In genomic region chr1:74771845-74771930, GRCm38 (mm10) we compare ENCODE assay signal across 9 mouse cellular contexts. TPM values are rescaled to one million over a fixed set of nuclear protein-coding genes. Genes with fewer than 3 reads are reported as not detected.
DNase-seq lines count a peak whose midpoint lies in the region; ATAC-seq lines count a peak whose summit lies in the region.
"Had no signal": no experiment of that assay in that cellular context is flagged by ENCODE, and none has a peak within 500 bp of the region (broad histone marks: within the 10 kb centered on the region; RNA-seq: fewer than 3 reads in every experiment).

Gene Wnt6, plus strand, starts transcription at chr1:74771892.

- WGBS in heart, embryonic 16.5 days = no CpG with 5 or more reads among the region's 8 CpGs
- WGBS in hindbrain, embryonic 14.5 days = 0% methylated on average over 3 of the region's 8 CpGs
- WGBS in midbrain, embryonic 13.5 days = 5% methylated on average over 8 of the region's 8 CpGs

- no peak for DNase-seq in heart, adult 18-20 months
- no peak for DNase-seq in hindbrain, embryonic 14.5 days (ENCODE audit: low spot score)
- no peak for DNase-seq in adrenal gland, adult 8-10 months
- DNase-seq in ovary, postnatal 36 days (ENCODE audit: low spot score) = no peak
- no peak for DNase-seq in ovary, adult 18-20 months (ENCODE audit: low spot score)

- H3K4me3 ChIP-seq in heart, embryonic 16.5 days (ENCODE audit: low read length) = peak within 1 kb of the TSS; percentile 59
- peak within 1 kb of the TSS; percentile 52 for H3K4me3 ChIP-seq in brown adipose tissue, adult 24 weeks (ENCODE audit: insufficient read depth, low read depth, low read length)
- H3K4me3 ChIP-seq in hindbrain, embryonic 14.5 days (replicated peaks; ENCODE audit: low read length) = peak within 1 kb of the TSS; percentile 42
- H3K4me3 ChIP-seq in midbrain, embryonic 13.5 days (replicated peaks) = peak within 1 kb of the TSS; percentile 47

- H3K36me3 ChIP-seq in heart, embryonic 16.5 days (ENCODE audit: control insufficient read depth, insufficient read depth) = no peaks in the 10 kb centered on the region
- H3K36me3 ChIP-seq in hindbrain, embryonic 14.5 days (replicated peaks; ENCODE audit: control insufficient read depth, insufficient read depth) = no peaks in the 10 kb centered on the region
- no peaks in the 10 kb centered on the region for H3K36me3 ChIP-seq in midbrain, embryonic 13.5 days
- H3K36me3 ChIP-seq: G1E had no signal

- ATAC-seq in heart, embryonic 16.5 days (replicated peaks; ENCODE audit: extremely low read depth, insufficient read depth, low FRiP score) = no peak
- ATAC-seq in hindbrain, embryonic 14.5 days (ENCODE audit: low FRiP score) = no peak
- ATAC-seq in midbrain, embryonic 13.5 days = no peak

- H3K9me3 ChIP-seq in heart, embryonic 16.5 days (replicated peaks; ENCODE audit: control insufficient read depth, low read length) = no peaks in the 10 kb centered on the region
- no peaks in the 10 kb centered on the region for H3K9me3 ChIP-seq in hindbrain, embryonic 14.5 days (ENCODE audit: control insufficient read depth, low read length)
- H3K9me3 ChIP-seq in midbrain, embryonic 13.5 days = no peaks in the 10 kb centered on the region

- H3K4me1 ChIP-seq in heart, embryonic 16.5 days (ENCODE audit: control insufficient read depth, insufficient read depth, low read length) = peaks cover 21% of the 10 kb centered on the region
- no peaks in the 10 kb centered on the region; the same call in 1 of the 2 replicates for H3K4me1 ChIP-seq in brown adipose tissue, adult 24 weeks (ENCODE audit: control insufficient read depth, insufficient read depth, insufficient read length, low read length)
- peaks cover 15% of the 10 kb centered on the region; the same call in 1 of the 2 replicates for H3K4me1 ChIP-seq in hindbrain, embryonic 14.5 days (replicated peaks; ENCODE audit: control insufficient read depth, insufficient read depth, low read length)
- H3K4me1 ChIP-seq in midbrain, embryonic 13.5 days (replicated peaks) = peaks cover 35% of the 10 kb centered on the region

- H3K9ac ChIP-seq in heart, embryonic 16.5 days (ENCODE audit: low read length) = peak within 1 kb of the TSS; percentile 28
- peak within 1 kb of the TSS; percentile 44 for H3K9ac ChIP-seq in hindbrain, embryonic 14.5 days
- peak within 1 kb of the TSS; percentile 56 for H3K9ac ChIP-seq in midbrain, embryonic 13.5 days (replicated peaks)

- H3K4me2 ChIP-seq in heart, embryonic 16.5 days (ENCODE audit: low read depth, low read length) = peak within 1 kb of the TSS; percentile 91
- H3K4me2 ChIP-seq in hindbrain, embryonic 14.5 days (replicated peaks) = peak within 1 kb of the TSS; percentile 75
- peak within 1 kb of the TSS; percentile 83 for H3K4me2 ChIP-seq in midbrain, embryonic 13.5 days (replicated peaks)

- H3K27me3 ChIP-seq in heart, embryonic 16.5 days (ENCODE audit: control insufficient read depth, insufficient read depth, low read length) = peaks cover 79% of the 10 kb centered on the region
- H3K27me3 ChIP-seq in hindbrain, embryonic 14.5 days (ENCODE audit: control insufficient read depth, insufficient read depth, low read length) = peaks cover 97% of the 10 kb centered on the region
- H3K27me3 ChIP-seq in midbrain, embryonic 13.5 days = peaks cover 93% of the 10 kb centered on the region

- H3K27ac ChIP-seq in heart, embryonic 16.5 days (ENCODE audit: low read length) = no peak within 1 kb of the TSS
- no peak within 1 kb of the TSS for H3K27ac ChIP-seq in brown adipose tissue, adult 24 weeks (replicated peaks; ENCODE audit: low read depth, low read length)
- no peak within 1 kb of the TSS for H3K27ac ChIP-seq in hindbrain, embryonic 14.5 days
- no peak within 1 kb of the TSS for H3K27ac ChIP-seq in midbrain, embryonic 13.5 days

RNA-seq across cellular contexts. Expression of gene Wnt6, which starts in this region (rescaled TPM):
- polyA plus RNA-seq in heart, embryonic 16.5 days (2015; fragmentation: Nextera tagmentation; extraction: Ambion mirVana) = 0.36 and 0.71 TPM in 2 replicates
- under 1 TPM; 0.18 to 0.30 TPM for total RNA-seq in heart, adult 18-20 months (2021)
- polyA plus RNA-seq in brown adipose tissue, adult 24 weeks (2012; ENCODE audit: insufficient read depth, insufficient read length, missing spikeins) = not detected in 2 replicates
- polyA plus RNA-seq in hindbrain, embryonic 14.5 days (2014; fragmentation: Nextera tagmentation; extraction: Ambion mirVana) = 4.4 TPM in 2 replicates
- 2.4 and 2.5 TPM in 2 replicates for polyA plus RNA-seq in midbrain, embryonic 13.5 days (2015; fragmentation: Nextera tagmentation; extraction: Ambion mirVana)
- 1 to 10 TPM; 3.9 to 6.6 (median 5.7) TPM for total RNA-seq in adrenal gland, adult 8-10 months (2022)
- total RNA-seq: G1E had no signal
- polyA plus RNA-seq: G1E had no signal
